8 mouse cellular contexts compared by ENCODE assay signal in the genomic region with DNA sequence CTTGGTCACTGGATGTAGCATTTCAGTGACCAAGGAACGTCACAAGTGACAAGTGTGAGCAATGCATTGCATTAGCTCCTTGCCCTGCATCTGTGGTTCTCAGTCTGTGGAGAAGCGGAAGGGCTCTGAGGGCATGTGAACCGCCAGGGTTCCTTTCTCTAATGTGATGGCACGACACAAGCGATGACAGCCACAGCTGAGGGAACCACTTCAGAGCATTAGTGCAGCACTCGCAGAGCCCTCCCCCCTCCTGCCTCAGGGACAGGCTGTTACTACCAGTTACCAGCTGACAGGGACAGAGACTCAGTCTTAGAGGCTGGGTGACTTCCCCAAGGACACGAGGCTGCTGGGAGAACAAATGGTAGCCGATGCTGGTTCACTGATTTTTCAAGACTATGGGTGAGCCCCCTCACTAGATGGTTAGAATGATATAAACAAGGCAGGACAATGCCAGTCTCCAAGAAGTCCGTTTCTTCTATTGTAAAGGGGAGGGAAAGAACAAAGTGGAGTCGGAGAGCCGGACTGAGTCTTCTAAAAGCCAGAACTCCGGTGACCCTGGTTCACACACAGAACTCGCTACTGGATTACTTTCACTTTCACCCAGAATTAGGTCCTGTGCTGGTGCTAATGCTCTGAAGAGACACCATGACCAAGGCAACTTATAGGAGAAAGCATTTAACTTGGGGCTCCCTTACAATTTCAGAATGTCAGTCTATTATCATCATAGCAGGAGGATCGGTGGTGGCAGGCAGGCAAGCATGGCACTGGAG. TPM values are rescaled to one million over a fixed set of nuclear protein-coding genes. Genes with fewer than 3 reads are reported as not detected.
A peak's percentile ranks its signal among the peaks of the same experiment; 100 is the strongest.
DNase-seq lines count a peak whose midpoint lies in the region.

No protein-coding gene starts in this region.

- DNase-seq in urinary bladder, postnatal 14 days (ENCODE audit: low spot score): peak; percentile 29
- DNase-seq in urinary bladder, adult 18-20 months (ENCODE audit: low spot score in 2 of 2): no peak
- DNase-seq in forebrain, embryonic 10.5 days (ENCODE audit: extremely low spot score, low spot score): no peak
- DNase-seq in heart, postnatal 14 days: peak; percentile 48 to 59
- peak; percentile 46 to 64 for DNase-seq in kidney, postnatal 4 days
- DNase-seq in lung, postnatal 25 days (ENCODE audit: low spot score): peak; percentile 66
- peak; percentile 75 for DNase-seq in retina, embryonic 14.5 days (ENCODE audit: low spot score)
- DNase-seq in urinary bladder, adult 2 months (ENCODE audit: low spot score): no peak

- 67% methylated on average over 14 of the region's 14 CpGs for WGBS in forebrain, embryonic 10.5 days

- H3K27me3 ChIP-seq in forebrain, embryonic 10.5 days (ENCODE audit: poor library complexity, severe bottlenecking): no peaks in the 10 kb centered on the region

- H3K4me1 ChIP-seq in forebrain, embryonic 10.5 days: peaks cover 42% of the 10 kb centered on the region

- intact Hi-C loops in heart, postnatal 14 days (cut with DNase I): no loop called here

- peak overlapping the region; percentile 40; the same call in 1 of the 2 replicates for H3K27ac ChIP-seq in forebrain, embryonic 10.5 days

- 0 out of 2 replicates have a peak, but pooled peaks cover 2% of the 10 kb centered on the region for H3K36me3 ChIP-seq in forebrain, embryonic 10.5 days (replicated peaks)

- H3K9me3 ChIP-seq in forebrain, embryonic 10.5 days: no peaks in the 10 kb centered on the region

- H3K4me3 ChIP-seq in forebrain, embryonic 10.5 days: no peak overlapping the region

RNA-seq across cellular contexts. Expression of a gene that starts 21.7 kb away (rescaled TPM):
- polyA plus RNA-seq in forebrain, embryonic 10.5 days (2016; fragmentation: Nextera tagmentation; extraction: Ambion mirVana): 11.4 and 11.5 TPM in 2 replicates
- 1 to 10 TPM; 5.2 to 5.8 TPM for total RNA-seq in heart, postnatal 14 days (2021)
- 9.3 and 10.5 TPM in 2 replicates for polyA plus RNA-seq in urinary bladder, adult 2 months (2012; rRNA removed)

Comparison
In these comparisons a context has a peak if more than half of its experiments do, and no peak if none do; other contexts are left out.
1. DNase-seq: peak in urinary bladder, postnatal 14 days (single experiment), heart, postnatal 14 days (2 of 2), kidney, postnatal 4 days (2 of 2), lung, postnatal 25 days (single experiment) and retina, embryonic 14.5 days (single experiment); none in urinary bladder, adult 18-20 months (0 of 2), forebrain, embryonic 10.5 days (single experiment) and urinary bladder, adult 2 months (single experiment).